Mouse (Mus musculus) cerebellum, adult 8-10 months (tissue): ENCODE measurements around the gene Pecam1.
"Not testable (repeated sequence)": the region's sequence is repeated elsewhere in the genome, so short reads cannot be mapped to it uniquely, and the experiment has no call there.

Experiments used
- DNase-seq: peaks from one replicate; pipeline ENCODE4 v3.0.0; 2022

Pecam1 gene

GRCm38 (mm10) chr11:106728402-106729366, 21.7 kb downstream of the Pecam1 start:
- no peak for DNase-seq

GRCm38 (mm10) chr11:106727967-106728366, 22.5 kb downstream of the Pecam1 start:
- no peak for DNase-seq

- DNase-seq = not testable (repeated sequence)
These were observed 25.6 kb downstream of the Pecam1 start for GRCm38 (mm10) chr11:106724916-106725235.

GRCm38 (mm10) chr11:106724176-106724915, 26.1 kb downstream of the Pecam1 start:
- no peak for DNase-seq

- peak; percentile 12 for DNase-seq
These were observed 26.8 kb downstream of the Pecam1 start for GRCm38 (mm10) chr11:106723611-106724125.

- DNase-seq = no peak
These were observed 27.5 kb downstream of the Pecam1 start for GRCm38 (mm10) chr11:106722831-106723361.

- DNase-seq = no peak
These were observed 30.0 kb downstream of the Pecam1 start for GRCm38 (mm10) chr11:106720379-106720778.

GRCm38 (mm10) chr11:106716568-106716967, 33.9 kb downstream of the Pecam1 start:
- DNase-seq = no peak

- DNase-seq = no peak
These were observed 35.4 kb downstream of the Pecam1 start for GRCm38 (mm10) chr11:106715066-106715465.

- DNase-seq = no peak
These were observed 39.6 kb downstream of the Pecam1 start for GRCm38 (mm10) chr11:106710789-106711188.

- no peak for DNase-seq
These were observed 41.0 kb downstream of the Pecam1 start for GRCm38 (mm10) chr11:106709227-106709985.

GRCm38 (mm10) chr11:106707866-106708265, 42.6 kb downstream of the Pecam1 start:
- no peak for DNase-seq

- DNase-seq = no peak
These were observed 43.3 kb downstream of the Pecam1 start for GRCm38 (mm10) chr11:106707085-106707484.

GRCm38 (mm10) chr11:106706212-106706611, 44.2 kb downstream of the Pecam1 start:
- DNase-seq = no peak

GRCm38 (mm10) chr11:106704399-106705111, 45.9 kb downstream of the Pecam1 start:
- DNase-seq = no peak

- DNase-seq = no peak
These were observed 46.5 kb downstream of the Pecam1 start for GRCm38 (mm10) chr11:106703931-106704330.

- DNase-seq = no peak
These were observed 47.8 kb downstream of the Pecam1 start for GRCm38 (mm10) chr11:106702584-106702983.

GRCm38 (mm10) chr11:106701589-106701988, 48.8 kb downstream of the Pecam1 start:
- DNase-seq = no peak

GRCm38 (mm10) chr11:106699083-106699482, 51.3 kb downstream of the Pecam1 start:
- DNase-seq = no peak

- no peak for DNase-seq
These were observed 52.1 kb downstream of the Pecam1 start for GRCm38 (mm10) chr11:106698289-106698688.

- DNase-seq = no peak
These were observed 54.5 kb downstream of the Pecam1 start for GRCm38 (mm10) chr11:106695917-106696316.

- DNase-seq = no peak
These were observed 57.5 kb downstream of the Pecam1 start for GRCm38 (mm10) chr11:106692890-106693289.
